Mouse (Mus musculus) bone marrow, adult 2 months (tissue): ENCODE measurements around the gene Gm12216.

Experiments used
- CTCF ChIP-seq: fragments of 200-500 bp; IDR thresholded peaks from 2 replicates; pipeline ENCODE4 v1.5.1; 2011; ENCODE audit warnings: low read length, control low read depth; ENCODE audit not compliant: control insufficient read depth, insufficient read depth
- POLR2A ChIP-seq: fragments of 200-500 bp; IDR thresholded peaks from 2 replicates; pipeline ENCODE4 v1.6.1; 2011; ENCODE audit warnings: low read depth, mild to moderate bottlenecking, control low read depth, low read length, borderline replicate concordance; ENCODE audit not compliant: control insufficient read depth

DNA sequence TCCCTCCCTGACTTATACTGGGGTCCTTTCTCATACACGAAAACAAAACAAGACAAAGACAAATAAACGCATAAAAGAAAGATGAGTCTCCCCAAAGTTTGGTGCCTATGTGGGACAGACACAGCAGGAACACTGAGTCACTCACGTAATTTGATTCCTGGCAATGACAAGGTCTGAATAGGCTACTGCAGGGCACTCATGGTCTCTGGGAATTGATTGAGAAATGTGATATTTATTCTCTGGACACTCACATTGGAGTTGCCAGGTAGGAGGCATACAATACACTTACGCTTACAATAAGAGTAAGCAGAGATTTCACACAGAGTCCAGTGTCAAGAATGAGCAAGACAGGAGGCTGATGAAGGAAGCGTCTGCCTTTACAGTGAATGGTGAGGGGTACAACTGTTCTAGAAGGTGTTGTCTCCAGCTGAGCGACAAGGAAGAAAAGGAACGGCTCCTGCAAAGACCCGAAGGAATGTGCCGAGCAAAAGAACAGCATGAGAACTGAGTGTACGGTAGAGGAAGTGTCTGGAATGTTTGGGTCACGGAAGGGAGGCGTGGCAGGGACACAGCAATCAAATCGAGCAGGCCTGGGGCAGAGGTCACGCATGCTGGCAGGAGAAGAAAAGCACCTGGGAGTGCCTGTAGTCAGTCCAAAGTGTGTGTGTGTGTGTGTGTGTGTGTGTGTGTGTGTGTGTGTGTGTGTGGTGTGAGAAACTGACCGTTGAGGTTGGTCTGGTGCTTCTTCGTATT lies 44.9 kb upstream of the Gm12216 start:
- TF ChIP-seq POLR2A (no peak), CTCF (no peak)
